Mouse (Mus musculus) kidney, postnatal 0 days (tissue): ENCODE measurements at regions not wholly inside any gene's neighbourhood (a gene's known extent, or its start where the extent isn't known, plus 50 kb on each side); places are given as distances from the start of the nearest gene placed in this dataset.
"Not testable (repeated sequence)": the region's sequence is repeated elsewhere in the genome, so short reads cannot be mapped to it uniquely, and the experiment has no call there.

Experiments
- ATAC-seq: fragments of 200-750 bp; cut with Nextera tagmentation; replicated peaks from 2 replicates; pipeline ENCODE4 v1.8.0; 2017; ENCODE audit warnings: low read depth, moderate number of reproducible peaks, moderate TSS enrichment, moderate library complexity; ENCODE audit not compliant: low FRiP score
- DNase-seq: peaks from one replicate; pipeline ENCODE4 v3.0.0-alpha.2; 2016; ENCODE audit warnings: low spot score
- H3K27ac ChIP-seq: fragments of 300-500 bp; sonication (generic); 2 replicates; pipeline ENCODE4 v1.5.1; 2014; ENCODE audit warnings: mild to moderate bottlenecking
- H3K27me3 ChIP-seq: fragments of 300-500 bp; sonication (generic); 2 replicates; pipeline ENCODE4 v1.6.1; 2014; ENCODE audit warnings: low read length, mixed read lengths; ENCODE audit not compliant: insufficient read depth
- H3K36me3 ChIP-seq: fragments of 300-500 bp; sonication (generic); 2 replicates; pipeline ENCODE4 v1.6.1; 2014; ENCODE audit warnings: low read length, mixed read lengths; ENCODE audit not compliant: insufficient read depth
- H3K4me1 ChIP-seq: fragments of 300-500 bp; sonication (generic); replicated peaks from 2 replicates; pipeline ENCODE4 v1.6.1; 2014; ENCODE audit warnings: antibody characterized with exemption, low read length, mixed read lengths; ENCODE audit not compliant: insufficient read depth
- H3K4me2 ChIP-seq: fragments of 300-500 bp; sonication (generic); 2 replicates; pipeline ENCODE4 v1.6.1; 2014; ENCODE audit warnings: mild to moderate bottlenecking, low read length, moderate library complexity, mixed read lengths
- H3K4me3 ChIP-seq: fragments of 300-500 bp; sonication (generic); replicated peaks from 2 replicates; pipeline ENCODE4 v1.5.1; 2014; ENCODE audit warnings: low read depth, low read length
- H3K9ac ChIP-seq: fragments of 300-500 bp; sonication (generic); 2 replicates; pipeline ENCODE4 v1.6.1; 2014; ENCODE audit warnings: low read depth, low read length
- H3K9me3 ChIP-seq: fragments of 300-500 bp; sonication (generic); replicated peaks from 2 replicates; pipeline ENCODE4 v1.6.1; 2016; ENCODE audit warnings: low read length, inconsistent platforms, mixed read lengths
- CTCF ChIP-seq: IDR thresholded peaks from 2 replicates; pipeline ENCODE4 v1.5.1; 2016; ENCODE audit warnings: antibody characterized with exemption, low read depth, mild to moderate bottlenecking, moderate library complexity
- WGBS: fragments of 180-500 bp; shearing (Covaris S2); extraction: QIAGEN DNeasy Blood & Tissue Kit; methylation state at CpG from one replicate; pipeline ENCODE4 v1.1.7; 2014; 5-methylcytosine and 5-hydroxymethylcytosine counted together

GRCm38 (mm10) chr11:29628476-29628875 is 64.3 kb upstream of the Rtn4 start:
- no peaks in the 10 kb centered on the region for H3K4me1 ChIP-seq
- no peak overlapping the region for H3K9ac ChIP-seq
- H3K27me3 ChIP-seq = no peaks in the 10 kb centered on the region
- ATAC-seq (no peak), DNase-seq (no peak)
- no peak overlapping the region for H3K27ac ChIP-seq
- no peaks in the 10 kb centered on the region for H3K9me3 ChIP-seq
- WGBS = 38% methylated on average over 2 of the region's 2 CpGs
- no peaks in the 10 kb centered on the region for H3K36me3 ChIP-seq
- H3K4me2 ChIP-seq = no peak overlapping the region
- H3K4me3 ChIP-seq = no peak overlapping the region
- no peak for TF ChIP-seq CTCF

- no peaks in the 10 kb centered on the region for H3K9me3 ChIP-seq
- no peaks in the 10 kb centered on the region for H3K36me3 ChIP-seq
- no peak overlapping the region for H3K9ac ChIP-seq
- WGBS = 3% methylated on average over 1 of the region's 1 CpGs
- DNase-seq (peak; percentile 43), ATAC-seq (no peak)
- H3K4me3 ChIP-seq = no peak overlapping the region
- no peak for TF ChIP-seq CTCF
- no peaks in the 10 kb centered on the region for H3K4me1 ChIP-seq
- peak overlapping the region; percentile 15; the same call in 1 of the 2 replicates for H3K27ac ChIP-seq
- no peak overlapping the region for H3K4me2 ChIP-seq
- H3K27me3 ChIP-seq = no peaks in the 10 kb centered on the region
These were observed 60.3 kb upstream of the Rtn4 start for GRCm38 (mm10) chr11:29632486-29632885.

GRCm38 (mm10) chr11:29633288-29633687 is 59.5 kb upstream of the Rtn4 start:
- H3K27ac ChIP-seq, H3K9ac ChIP-seq, H3K4me3 ChIP-seq, DNase-seq, H3K9me3 ChIP-seq, H3K27me3 ChIP-seq, H3K4me2 ChIP-seq, ATAC-seq, H3K4me1 ChIP-seq, H3K36me3 ChIP-seq: not testable (repeated sequence)
- 59% methylated on average over 1 of the region's 1 CpGs for WGBS

GRCm38 (mm10) chr11:29636759-29637200 is 56.0 kb upstream of the Rtn4 start:
- no peak overlapping the region for H3K9ac ChIP-seq
- H3K27me3 ChIP-seq = no peaks in the 10 kb centered on the region
- H3K4me2 ChIP-seq = no peak overlapping the region
- no peaks in the 10 kb centered on the region for H3K4me1 ChIP-seq
- TF ChIP-seq CTCF = no peak
- H3K27ac ChIP-seq = no peak overlapping the region
- ATAC-seq (peak; percentile 61), DNase-seq (peak; percentile 35)
- H3K36me3 ChIP-seq = no peaks in the 10 kb centered on the region
- H3K9me3 ChIP-seq = no peaks in the 10 kb centered on the region
- WGBS = 31% methylated on average over 6 of the region's 6 CpGs
- H3K4me3 ChIP-seq = no peak overlapping the region

GRCm38 (mm10) chr11:29638093-29638669 is 54.6 kb upstream of the Rtn4 start:
- Histone ChIP-seq H3K27ac (no peak overlapping the region), H3K9ac (no peak overlapping the region), H3K27me3 (no peaks in the 10 kb centered on the region), H3K4me1 (no peaks in the 10 kb centered on the region), H3K36me3 (no peaks in the 10 kb centered on the region), H3K4me3 (no peak overlapping the region), H3K9me3 (no peaks in the 10 kb centered on the region), H3K4me2 (no peak overlapping the region)
- ATAC-seq (no peak), DNase-seq (no peak)
- WGBS = 86% methylated on average over 8 of the region's 8 CpGs
- TF ChIP-seq CTCF = no peak

GRCm38 (mm10) chr11:29638861-29639260 is 53.9 kb upstream of the Rtn4 start:
- DNase-seq = peak; percentile 22
- no peak for TF ChIP-seq CTCF
- WGBS = 33% methylated on average over 2 of the region's 2 CpGs

More at GRCm38 (mm10) chr11:29638861-29639260, 53.9 kb upstream of the Rtn4 start:
- no peak overlapping the region for H3K9ac ChIP-seq
- H3K4me1 ChIP-seq = no peaks in the 10 kb centered on the region
- no peak overlapping the region for H3K4me3 ChIP-seq
- no peaks in the 10 kb centered on the region for H3K9me3 ChIP-seq
- ATAC-seq = no peak
- H3K4me2 ChIP-seq = no peak overlapping the region
- H3K27me3 ChIP-seq = no peaks in the 10 kb centered on the region
- H3K27ac ChIP-seq = no peak overlapping the region
- no peaks in the 10 kb centered on the region for H3K36me3 ChIP-seq
